Mouse (Mus musculus) limb, embryonic 15.5 days (tissue): ENCODE results near the gene Cyb5r1. TPM values are rescaled to one million over a fixed set of nuclear protein-coding genes. Genes with fewer than 3 reads are reported as not detected.

Experiments
- ATAC-seq: fragments of 200-750 bp; cut with Nextera tagmentation; 2 replicates; pipeline ENCODE4 v1.8.0; 2017; ENCODE audit warnings: low read depth, moderate TSS enrichment; ENCODE audit not compliant: insufficient number of reproducible peaks, low FRiP score, low TSS enrichment
- H3K27ac ChIP-seq: fragments of 300-500 bp; sonication (generic); 2 replicates; pipeline ENCODE4 v1.5.1; 2015; ENCODE audit warnings: moderate library complexity, mild to moderate bottlenecking, inconsistent platforms
- H3K27me3 ChIP-seq: fragments of 300-500 bp; sonication (generic); 2 replicates; pipeline ENCODE4 v1.6.1; 2015; ENCODE audit warnings: inconsistent platforms
- H3K36me3 ChIP-seq: fragments of 300-500 bp; sonication (generic); 2 replicates; pipeline ENCODE4 v1.6.1; 2015; ENCODE audit warnings: inconsistent platforms
- H3K4me1 ChIP-seq: fragments of 300-500 bp; sonication (generic); 2 replicates; pipeline ENCODE4 v1.6.1; 2015; ENCODE audit warnings: inconsistent platforms
- H3K4me2 ChIP-seq: fragments of 300-500 bp; sonication (generic); 2 replicates; pipeline ENCODE4 v1.6.1; 2015; ENCODE audit warnings: mild to moderate bottlenecking, inconsistent platforms
- H3K4me3 ChIP-seq: fragments of 300-500 bp; sonication (generic); 2 replicates; pipeline ENCODE4 v1.5.1; 2015; ENCODE audit warnings: mild to moderate bottlenecking, inconsistent platforms
- H3K9ac ChIP-seq: fragments of 300-500 bp; sonication (generic); 2 replicates; pipeline ENCODE4 v1.6.1; 2015; ENCODE audit warnings: inconsistent platforms
- H3K9me3 ChIP-seq: fragments of 300-500 bp; sonication (generic); 2 replicates; pipeline ENCODE4 v1.6.1; 2016; ENCODE audit warnings: inconsistent platforms
- WGBS: fragments of 180-500 bp; shearing (Covaris S2); methylation state at CpG from one replicate; pipeline ENCODE4 v1.1.7; 2015; 5-methylcytosine and 5-hydroxymethylcytosine counted together
- polyA plus RNA-seq: library from polyadenylated mRNA; unstranded; fragments of >200 nt; fragmentation: Nextera tagmentation; extraction: Ambion mirVana; gene quantifications from 2 replicates; pipeline ENCODE4 v1.2.1, GENCODE M21; 2015

Cyb5r1 gene
- polyA plus RNA-seq, 1 experiment from 2014 or later = 38.8 TPM

GRCm38 (mm10) chr1:134384581-134384980 is 20.8 kb upstream of the Cyb5r1 start:
- no peak for ATAC-seq

GRCm38 (mm10) chr1:134385176-134385575 is 20.2 kb upstream of the Cyb5r1 start:
- ATAC-seq = no peak
- Histone ChIP-seq H3K4me2 (no peak overlapping the region), H3K4me3 (no peak overlapping the region), H3K9me3 (no peaks in the 10 kb centered on the region), H3K27ac (no peak overlapping the region), H3K4me1 (peaks cover 7% of the 10 kb centered on the region; the same call in 1 of the 2 replicates), H3K27me3 (no peaks in the 10 kb centered on the region), H3K36me3 (no peaks in the 10 kb centered on the region), H3K9ac (no peak overlapping the region)

More at GRCm38 (mm10) chr1:134384581-134384980, 20.8 kb upstream of the Cyb5r1 start:
- Histone ChIP-seq H3K9me3 (no peaks in the 10 kb centered on the region), H3K4me1 (peaks cover 7% of the 10 kb centered on the region; the same call in 1 of the 2 replicates), H3K36me3 (no peaks in the 10 kb centered on the region), H3K9ac (no peak overlapping the region), H3K4me3 (no peak overlapping the region), H3K4me2 (no peak overlapping the region), H3K27ac (no peak overlapping the region), H3K27me3 (no peaks in the 10 kb centered on the region)
- WGBS = 82% methylated on average over 4 of the region's 4 CpGs

GRCm38 (mm10) chr1:134385666-134386065 is 19.7 kb upstream of the Cyb5r1 start, which contains the start of gene 4933406M09Rik:
4933406M09Rik (plus strand) TSS chr1:134385940.
- H3K4me2 ChIP-seq = no peak within 1 kb of the TSS
- no peaks in the 10 kb centered on the region for H3K36me3 ChIP-seq
- no peak within 1 kb of the TSS for H3K9ac ChIP-seq
- no peak within 1 kb of the TSS for H3K4me3 ChIP-seq
- no peaks in the 10 kb centered on the region for H3K9me3 ChIP-seq
- H3K27me3 ChIP-seq = no peaks in the 10 kb centered on the region
- peaks cover 7% of the 10 kb centered on the region; the same call in 1 of the 2 replicates for H3K4me1 ChIP-seq
- ATAC-seq = no peak
- 93% methylated on average over 1 of the region's 1 CpGs for WGBS
- H3K27ac ChIP-seq = no peak within 1 kb of the TSS

- Histone ChIP-seq H3K9ac (no peak overlapping the region), H3K4me1 (no peaks in the 10 kb centered on the region), H3K9me3 (no peaks in the 10 kb centered on the region), H3K4me3 (no peak overlapping the region), H3K4me2 (no peak overlapping the region), H3K36me3 (no peaks in the 10 kb centered on the region), H3K27me3 (no peaks in the 10 kb centered on the region), H3K27ac (no peak overlapping the region)
- 45% methylated on average over 5 of the region's 5 CpGs for WGBS
- no peak for ATAC-seq
Measured at GRCm38 (mm10) chr1:134393827-134394226, 11.5 kb upstream of the Cyb5r1 start.

- H3K9me3 ChIP-seq = no peaks in the 10 kb centered on the region
Measured at GRCm38 (mm10) chr1:134398210-134398609, 7.1 kb upstream of the Cyb5r1 start.

GRCm38 (mm10) chr1:134399735-134400134 is 5.6 kb upstream of the Cyb5r1 start:
- H3K9ac ChIP-seq = no peak overlapping the region
- no peak for ATAC-seq
- no peaks in the 10 kb centered on the region for H3K4me1 ChIP-seq
- no peak overlapping the region for H3K4me3 ChIP-seq
- H3K4me2 ChIP-seq = no peak overlapping the region
- H3K27me3 ChIP-seq = no peaks in the 10 kb centered on the region
- no peaks in the 10 kb centered on the region for H3K9me3 ChIP-seq
- no peak overlapping the region for H3K27ac ChIP-seq
- no peaks in the 10 kb centered on the region for H3K36me3 ChIP-seq
- 55% methylated on average over 5 of the region's 5 CpGs for WGBS

More at GRCm38 (mm10) chr1:134398210-134398609, 7.1 kb upstream of the Cyb5r1 start:
- Histone ChIP-seq H3K27ac (no peak overlapping the region), H3K4me2 (no peak overlapping the region), H3K4me1 (no peaks in the 10 kb centered on the region), H3K9ac (no peak overlapping the region), H3K36me3 (no peaks in the 10 kb centered on the region), H3K27me3 (no peaks in the 10 kb centered on the region), H3K4me3 (no peak overlapping the region)
- WGBS = 86% methylated on average over 12 of the region's 12 CpGs
- no peak for ATAC-seq

- peak overlapping the region; percentile 72 for H3K9ac ChIP-seq
- peaks cover 39% of the 10 kb centered on the region for H3K36me3 ChIP-seq
- WGBS = 29% methylated on average over 8 of the region's 8 CpGs
- no peaks in the 10 kb centered on the region for H3K9me3 ChIP-seq
- peak overlapping the region; percentile 90 for H3K4me3 ChIP-seq
- peak overlapping the region; percentile 85 for H3K4me2 ChIP-seq
- H3K4me1 ChIP-seq = peaks cover 9% of the 10 kb centered on the region
- H3K27ac ChIP-seq = peak overlapping the region; percentile 85
- no peaks in the 10 kb centered on the region for H3K27me3 ChIP-seq
- no peak for ATAC-seq
Measured at GRCm38 (mm10) chr1:134406414-134406771, 1.0 kb downstream of the Cyb5r1 start.

- Histone ChIP-seq H3K4me3 (no peak overlapping the region), H3K4me2 (no peak overlapping the region), H3K27ac (no peak overlapping the region), H3K9me3 (no peaks in the 10 kb centered on the region), H3K36me3 (peaks cover 46% of the 10 kb centered on the region), H3K4me1 (peaks cover 9% of the 10 kb centered on the region), H3K9ac (no peak overlapping the region), H3K27me3 (no peaks in the 10 kb centered on the region)
- 67% methylated on average over 8 of the region's 8 CpGs for WGBS
- ATAC-seq = no peak
Measured at GRCm38 (mm10) chr1:134408080-134408479, 2.7 kb downstream of the Cyb5r1 start.

- Histone ChIP-seq H3K4me3 (no peak overlapping the region), H3K36me3 (peaks cover 46% of the 10 kb centered on the region), H3K9me3 (no peaks in the 10 kb centered on the region), H3K4me1 (peaks cover 17% of the 10 kb centered on the region), H3K4me2 (no peak overlapping the region), H3K9ac (no peak overlapping the region), H3K27me3 (no peaks in the 10 kb centered on the region), H3K27ac (no peak overlapping the region)
- ATAC-seq = no peak
- WGBS = 84% methylated on average over 9 of the region's 9 CpGs
Measured at GRCm38 (mm10) chr1:134411706-134412629, 6.6 kb downstream of the Cyb5r1 start.

- Histone ChIP-seq H3K27me3 (no peaks in the 10 kb centered on the region), H3K4me3 (no peak overlapping the region), H3K4me1 (peaks cover 36% of the 10 kb centered on the region), H3K36me3 (peaks cover 29% of the 10 kb centered on the region), H3K9me3 (no peaks in the 10 kb centered on the region), H3K4me2 (no peak overlapping the region), H3K9ac (no peak overlapping the region), H3K27ac (peak overlapping the region; percentile 96)
- 44% methylated on average over 2 of the region's 2 CpGs for WGBS
- no peak for ATAC-seq
Measured at GRCm38 (mm10) chr1:134414038-134414437, 8.7 kb downstream of the Cyb5r1 start.

GRCm38 (mm10) chr1:134414501-134415167 is 9.3 kb downstream of the Cyb5r1 start:
- WGBS = 11% methylated on average over 11 of the region's 11 CpGs
- Histone ChIP-seq H3K27ac (peak overlapping the region; percentile 96), H3K4me3 (peak overlapping the region; percentile 85), H3K27me3 (no peaks in the 10 kb centered on the region), H3K9me3 (no peaks in the 10 kb centered on the region), H3K4me1 (peaks cover 42% of the 10 kb centered on the region), H3K36me3 (peaks cover 23% of the 10 kb centered on the region), H3K9ac (0 out of 2 replicates have a peak overlapping the region, but pooled peaks have one; percentile 31), H3K4me2 (peak overlapping the region; percentile 56)
- 0 out of 2 replicates have a peak, but pooled peaks have one; percentile 0 for ATAC-seq
